Mouse (Mus musculus) spleen, adult 12 weeks (tissue): ENCODE data around the gene Ddx18.
A peak's percentile ranks its signal among the peaks of the same experiment; 100 is the strongest.

Experiments used
- DNase-seq: peaks from one replicate; pipeline ENCODE4 v3.0.0; 2022; ENCODE audit warnings: low spot score

Ddx18 gene

DNA sequence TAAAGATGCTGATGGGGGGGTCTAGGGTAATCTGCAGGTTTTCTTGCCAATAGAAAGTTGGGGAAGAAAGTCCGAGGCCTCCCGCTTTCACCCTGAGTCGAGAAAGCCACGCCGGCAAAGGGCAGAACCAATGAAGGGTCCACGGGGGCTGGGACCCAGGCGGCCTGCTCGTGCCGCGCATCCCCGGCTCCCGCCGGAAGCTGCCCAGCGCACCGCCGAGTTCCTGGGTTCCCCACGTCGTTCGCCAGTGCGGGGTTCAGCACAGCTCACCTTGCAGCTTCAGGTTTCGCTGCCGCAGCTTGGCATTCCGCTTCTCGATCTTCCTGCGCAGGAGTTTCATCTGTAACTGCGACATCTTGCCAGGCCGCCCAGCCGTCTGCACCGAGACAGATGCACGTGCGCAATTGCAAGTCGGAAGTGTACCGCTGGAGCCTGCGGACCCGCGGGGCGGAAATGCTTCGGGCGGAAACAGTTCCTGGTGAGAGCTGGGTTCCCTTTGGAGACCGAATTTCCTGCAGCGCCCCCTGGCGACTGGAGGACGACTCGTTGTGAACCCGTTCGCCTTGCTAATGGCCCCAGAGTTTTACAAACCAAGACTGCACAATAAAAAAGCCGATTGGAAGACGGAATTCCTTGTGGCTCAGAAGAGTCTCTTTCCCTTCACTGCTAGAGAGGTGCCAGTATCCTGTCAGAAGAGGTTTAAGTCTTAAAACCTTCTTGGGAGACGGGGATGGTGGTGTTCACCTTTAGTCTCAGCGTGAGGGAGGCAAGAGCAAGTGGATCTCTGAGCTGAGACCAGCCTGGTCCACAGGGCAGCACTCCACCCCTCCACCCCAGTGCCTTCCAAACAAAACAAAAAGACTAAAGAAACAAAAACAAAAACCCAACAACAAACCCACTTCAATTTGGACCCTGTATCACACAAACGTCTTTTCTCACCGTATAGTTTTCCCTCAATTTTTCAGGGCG is at the start of gene Ddx18:
Gene Ddx18 (minus strand): TSS at position 469 of the 969 bp plus-strand sequence.
- peak; percentile 87 for DNase-seq

DNA sequence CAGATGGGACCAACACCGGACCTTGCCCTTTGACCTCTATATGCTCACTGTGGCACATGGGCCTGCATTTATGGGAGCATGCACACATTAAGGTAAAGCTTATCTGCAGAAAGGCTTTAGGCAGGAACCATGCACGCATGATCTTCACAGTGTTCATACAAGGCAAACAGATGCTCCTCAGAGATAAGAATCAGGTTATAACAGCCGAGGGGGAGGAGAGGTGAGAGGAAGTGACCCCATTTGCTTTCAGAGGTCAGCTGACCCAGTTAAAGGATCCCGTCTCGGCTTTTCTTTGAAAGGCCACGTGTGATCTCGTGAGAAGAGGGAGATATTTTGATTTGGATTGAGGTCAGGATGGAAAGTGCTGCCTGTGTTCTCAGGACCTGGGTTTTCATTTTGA is 40.2 kb upstream of the Ddx18 start:
- DNase-seq = no peak

DNA sequence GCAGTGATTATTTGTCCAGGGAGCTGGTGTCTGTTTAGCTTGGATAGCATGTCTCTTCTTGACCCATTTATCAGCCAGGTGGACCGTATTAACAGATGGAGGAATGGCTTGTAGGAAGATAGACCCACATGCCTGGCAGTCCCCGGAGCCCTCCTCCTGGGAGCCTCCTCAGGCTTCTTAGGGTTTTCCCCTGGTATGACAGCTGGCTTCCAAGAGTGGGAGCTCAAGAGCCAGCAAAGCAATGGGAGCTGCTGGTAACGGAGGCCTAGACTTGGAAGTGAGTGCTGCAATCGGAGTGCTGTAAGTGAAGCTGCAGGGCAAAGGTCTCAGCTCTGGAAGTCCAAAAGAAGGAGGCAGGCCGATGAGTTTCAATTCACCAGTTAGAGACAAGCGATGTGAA is 37.3 kb upstream of the Ddx18 start:
- DNase-seq = no peak

DNA sequence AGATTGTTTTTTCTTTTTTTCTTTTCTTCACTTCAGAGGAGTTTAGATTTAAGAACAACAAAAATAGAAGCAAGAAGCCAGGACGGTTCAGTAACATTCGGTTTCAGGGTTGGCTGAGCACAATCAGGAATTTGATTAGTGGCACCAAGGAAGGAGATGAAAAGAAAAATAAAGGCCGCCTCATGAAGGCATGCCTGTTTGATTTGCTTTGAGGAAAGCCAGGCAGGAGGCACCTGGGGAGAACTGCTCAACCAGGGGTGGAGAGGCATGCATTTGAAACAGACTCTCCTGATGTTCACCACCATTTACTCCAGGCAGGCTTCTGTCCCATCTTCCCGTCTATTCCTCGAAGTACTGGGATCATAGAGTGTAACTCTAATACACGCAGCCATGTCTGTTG is 34.1 kb upstream of the Ddx18 start:
- no peak for DNase-seq

DNA sequence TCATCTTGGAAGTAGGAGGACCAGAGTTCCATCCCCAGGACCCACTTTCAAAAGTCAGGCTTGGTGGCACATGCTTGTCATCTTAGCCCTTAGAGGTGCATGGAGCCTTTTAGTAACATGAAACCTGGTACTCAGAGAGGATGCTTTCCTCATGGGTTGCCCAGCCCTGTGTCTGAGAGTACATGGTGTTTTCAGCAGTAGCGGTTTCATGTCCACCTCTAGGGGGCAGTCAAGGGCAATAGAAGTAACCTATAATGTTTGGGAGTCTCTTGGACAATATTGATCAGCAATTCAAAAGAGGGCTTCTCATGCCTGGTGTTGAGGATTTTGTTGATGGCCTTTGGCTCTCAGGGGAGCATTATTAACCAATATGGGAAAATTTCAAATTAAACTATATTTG is 33.3 kb upstream of the Ddx18 start:
- no peak for DNase-seq

DNA sequence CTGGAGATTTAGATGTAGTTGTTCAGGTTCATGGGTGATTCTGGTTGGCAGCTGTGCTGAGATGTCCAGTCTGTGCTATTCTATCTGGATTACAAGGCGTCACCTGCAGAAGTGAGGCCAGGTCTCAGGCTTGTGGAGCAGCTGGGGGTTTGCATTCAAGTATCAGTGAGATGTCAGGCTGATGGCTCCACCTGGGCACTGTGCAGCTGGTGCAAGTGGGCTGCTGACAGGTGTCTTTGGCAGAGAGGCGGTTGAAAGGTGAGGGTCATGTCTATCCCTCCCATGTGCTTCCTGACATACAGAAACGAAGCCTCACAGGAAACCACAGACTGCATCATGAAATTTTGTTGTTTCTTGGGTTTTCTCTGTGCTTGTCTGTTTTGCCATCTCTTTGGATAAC is 30.6 kb upstream of the Ddx18 start:
- no peak for DNase-seq

DNA sequence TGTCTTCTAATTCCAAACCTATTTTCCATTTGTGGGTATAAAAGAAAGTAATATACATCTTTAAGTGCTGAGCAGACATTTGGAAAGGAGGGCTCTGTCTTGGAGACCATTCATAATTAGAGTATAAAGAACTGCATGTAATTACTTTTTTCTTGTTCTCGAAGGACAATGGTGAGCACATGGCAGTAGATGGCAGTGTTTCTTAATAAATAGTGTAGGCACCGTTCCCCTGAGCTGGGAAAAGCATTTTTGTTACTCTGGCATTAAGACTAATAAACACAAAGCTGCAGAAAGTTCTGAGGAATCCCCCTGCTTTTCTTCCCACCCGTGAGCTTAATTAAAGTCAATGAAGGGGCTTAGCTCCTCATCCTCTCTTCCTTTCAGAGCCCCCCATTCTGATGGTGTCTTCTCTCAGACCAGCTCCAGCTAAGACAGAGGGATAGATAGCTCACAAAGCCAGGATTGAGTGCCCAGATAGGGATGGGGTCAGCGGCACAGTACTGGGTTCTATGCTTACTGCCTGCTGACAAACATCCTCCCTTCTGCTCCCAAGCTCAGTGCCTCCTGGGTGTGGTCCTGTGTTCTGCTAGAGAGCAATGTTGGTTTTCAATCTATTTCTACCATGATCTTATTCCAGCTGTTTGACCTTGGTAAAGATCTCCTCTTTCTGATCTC is 29.3 kb upstream of the Ddx18 start:
- no peak for DNase-seq

DNA sequence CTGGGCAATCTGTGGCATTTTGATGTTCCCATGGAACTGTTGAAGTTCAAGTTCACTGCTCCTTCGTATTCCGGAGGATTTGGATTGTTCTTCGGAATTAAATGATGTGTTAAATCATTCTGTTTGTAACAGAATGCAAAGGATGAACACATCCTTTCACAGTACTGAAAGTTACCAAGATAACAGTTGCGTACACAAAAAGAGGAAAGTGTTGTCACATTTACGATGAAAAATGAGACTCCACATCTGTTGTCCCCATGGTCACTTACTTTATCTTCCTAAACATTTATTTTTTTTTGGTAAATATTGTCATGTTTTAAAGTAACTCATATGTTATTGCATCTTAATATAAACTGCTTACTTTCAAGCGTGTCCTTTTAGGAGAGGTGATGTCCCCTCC is 17.0 kb upstream of the Ddx18 start:
- no peak for DNase-seq

DNA sequence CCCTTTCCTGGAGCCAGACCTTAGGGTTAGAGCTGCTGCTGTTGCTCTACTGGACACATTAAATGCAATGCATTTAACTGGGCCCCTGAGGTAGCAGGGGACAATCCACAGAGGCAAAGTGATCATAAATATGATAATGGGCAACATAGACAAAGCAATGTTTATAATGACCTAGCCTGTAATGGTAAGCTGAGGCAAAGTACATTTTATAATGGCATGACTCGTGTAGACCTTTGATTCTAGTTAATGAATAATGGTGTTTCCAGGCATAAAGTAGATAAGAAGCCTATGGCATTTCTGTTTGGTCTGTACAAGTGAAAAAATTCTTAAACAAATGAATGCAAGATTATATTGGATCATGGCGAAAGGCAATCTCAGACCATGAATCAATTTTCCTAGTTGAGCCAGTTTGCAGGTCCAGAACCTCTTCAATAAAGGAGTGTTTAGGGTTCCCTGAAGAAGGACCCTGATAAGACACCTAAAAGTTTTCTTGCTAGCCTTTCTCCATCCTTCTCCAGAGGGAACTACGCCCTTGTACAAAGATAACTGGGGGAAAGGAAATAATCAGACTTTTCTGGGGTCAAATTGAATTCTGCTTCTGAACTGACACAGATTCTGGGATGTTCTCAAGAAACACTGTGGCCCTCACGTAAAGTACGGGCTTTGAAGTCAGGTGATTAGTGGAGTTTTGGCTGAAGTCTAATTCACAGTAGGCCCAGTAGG is 13.5 kb upstream of the Ddx18 start:
- no peak for DNase-seq

DNA sequence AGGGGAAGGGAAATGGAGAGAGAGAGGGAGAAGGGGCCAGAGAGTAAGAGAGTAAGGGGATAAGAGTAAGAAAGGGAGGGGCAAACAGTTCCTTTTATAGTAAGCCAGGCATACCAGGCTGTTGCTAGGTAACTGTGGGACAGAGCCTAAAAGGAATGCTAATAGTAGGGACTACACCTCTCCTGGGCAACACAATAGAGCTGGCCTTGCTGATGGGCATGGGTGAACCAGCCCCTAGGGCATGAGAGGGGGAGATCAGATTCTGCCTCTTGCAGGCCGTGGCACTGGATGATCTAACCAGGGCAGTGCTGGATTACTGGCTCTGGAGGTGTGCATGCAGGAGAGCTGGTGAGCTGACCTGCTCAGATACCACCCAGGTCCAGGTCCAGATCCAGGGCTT is 9.7 kb upstream of the Ddx18 start:
- DNase-seq = no peak

DNA sequence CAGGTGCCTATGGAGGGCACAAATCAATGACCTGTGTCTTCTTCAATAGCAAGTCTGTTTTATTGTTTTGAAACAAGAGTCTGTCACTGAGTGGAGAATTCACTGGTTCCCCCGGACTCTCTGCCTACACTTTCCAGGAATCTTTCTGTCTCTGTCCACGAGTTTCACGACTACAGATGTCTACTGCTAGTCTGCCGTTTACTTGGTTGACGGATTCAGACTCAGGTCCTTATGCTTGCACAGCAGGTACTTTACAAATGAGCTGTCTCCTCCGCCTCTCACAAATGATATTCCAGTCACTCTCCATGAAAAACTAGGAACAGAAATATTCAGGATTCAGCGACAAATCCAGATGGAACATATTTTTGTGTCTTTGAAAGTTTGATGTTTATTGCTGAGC is 2.7 kb upstream of the Ddx18 start:
- no peak for DNase-seq

DNA sequence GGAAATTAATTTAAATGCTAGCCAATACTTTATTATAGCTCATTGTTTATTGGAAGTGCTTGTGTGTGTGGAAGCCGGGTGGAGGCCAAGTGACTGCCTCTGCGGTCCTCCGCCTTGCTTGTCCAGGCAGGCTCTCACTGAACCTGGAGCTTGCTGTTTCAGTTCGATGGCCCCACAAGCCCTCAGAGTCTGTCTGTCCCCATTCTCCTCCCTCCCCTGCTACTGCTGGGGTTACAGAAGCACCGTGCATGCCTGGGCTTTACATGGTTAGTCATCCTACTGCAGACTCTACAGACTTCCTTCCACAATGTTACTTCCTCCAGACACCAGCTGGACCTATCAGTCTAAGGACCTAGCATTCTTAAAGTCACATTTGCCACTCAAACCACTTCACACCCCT is 9.9 kb downstream of the Ddx18 start:
- DNase-seq = no peak

DNA sequence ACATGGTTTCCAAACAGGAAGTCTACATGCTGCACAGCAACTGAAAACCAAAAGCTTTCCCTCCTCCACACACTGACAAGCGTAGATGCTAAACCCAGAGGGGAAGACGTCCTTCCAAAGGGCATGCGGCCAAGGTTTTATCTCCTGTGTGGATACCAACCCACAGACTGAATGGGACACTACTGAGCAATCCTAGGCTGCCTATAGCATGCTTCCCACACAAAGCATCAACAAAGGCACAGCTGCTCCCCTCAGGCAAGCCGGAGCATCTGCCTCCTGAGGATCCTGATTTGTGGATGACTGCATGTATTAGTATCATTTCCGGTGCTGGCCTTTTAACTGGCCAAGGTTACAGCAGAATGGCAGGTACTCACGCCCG is 16.3 kb downstream of the Ddx18 start:
- DNase-seq = no peak

DNA sequence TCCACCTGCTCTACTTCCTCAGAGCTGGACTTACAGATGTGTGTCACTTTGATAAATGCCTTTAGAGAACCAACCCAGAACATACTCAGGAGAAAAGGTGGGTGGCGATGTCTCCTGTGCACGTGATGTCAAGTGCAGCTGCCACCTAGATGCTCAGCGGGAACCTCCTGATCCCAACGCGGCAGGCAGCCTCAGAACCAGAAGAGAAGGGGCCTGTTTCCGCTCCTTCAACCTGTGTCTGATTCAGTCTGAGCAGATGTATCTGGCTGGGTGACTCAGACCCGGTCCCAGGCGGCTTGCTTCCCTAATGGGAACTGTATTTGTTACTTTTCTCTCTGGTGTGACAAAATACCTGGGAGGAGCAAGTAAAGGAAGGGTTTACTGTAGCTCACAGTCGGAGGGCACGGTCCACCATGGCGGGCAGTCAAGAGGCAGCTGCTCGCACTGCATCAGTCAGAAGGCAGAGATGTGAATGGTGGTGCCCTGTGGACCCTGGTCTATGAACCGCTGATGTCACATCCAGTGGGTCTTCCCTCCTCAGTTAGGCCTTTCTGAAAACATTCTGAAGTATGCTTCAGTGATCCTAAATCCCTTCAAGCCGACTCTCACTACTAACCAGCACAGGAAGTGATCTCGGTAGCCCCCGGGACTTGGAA is 16.9 kb downstream of the Ddx18 start:
- DNase-seq = no peak

DNA sequence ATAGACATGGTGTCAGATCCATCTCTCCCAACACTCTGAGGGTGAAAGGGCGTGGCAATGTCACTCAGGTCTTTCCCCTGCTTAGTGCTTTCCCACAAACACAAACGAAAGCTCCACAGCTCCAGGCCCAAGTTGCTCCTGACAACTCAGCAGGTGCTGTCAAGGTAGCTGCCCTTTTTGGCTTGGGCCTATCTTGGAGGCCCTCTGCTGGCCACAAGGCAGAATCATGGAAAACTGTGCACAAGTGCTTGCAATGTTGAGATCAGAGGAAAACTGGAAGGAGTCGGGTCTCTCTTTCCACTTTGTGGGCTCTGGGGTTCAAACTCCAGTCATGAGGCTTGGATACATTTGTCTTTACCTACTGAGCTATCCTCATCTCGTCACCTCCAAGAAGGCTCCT is 18.3 kb downstream of the Ddx18 start:
- no peak for DNase-seq

DNA sequence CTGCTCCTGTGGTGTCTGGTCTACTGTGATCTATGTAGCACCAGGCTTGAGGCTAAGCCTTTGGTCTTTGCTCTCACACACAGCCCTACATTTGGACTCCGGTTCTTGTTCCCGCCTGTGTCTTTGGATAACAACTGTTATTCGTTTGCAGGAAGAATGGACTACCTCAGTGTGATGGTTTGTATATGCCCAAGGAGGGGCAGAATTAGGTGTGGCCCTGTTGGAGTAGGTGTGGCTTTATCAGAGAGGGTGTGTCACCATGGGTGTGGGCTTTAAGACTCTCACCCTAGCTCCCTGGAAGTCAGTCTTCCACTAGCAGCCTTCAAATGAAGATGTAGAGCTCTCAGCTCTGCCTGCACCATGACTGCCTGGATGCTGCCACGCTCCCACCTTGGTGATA is 19.1 kb downstream of the Ddx18 start:
- no peak for DNase-seq

DNA sequence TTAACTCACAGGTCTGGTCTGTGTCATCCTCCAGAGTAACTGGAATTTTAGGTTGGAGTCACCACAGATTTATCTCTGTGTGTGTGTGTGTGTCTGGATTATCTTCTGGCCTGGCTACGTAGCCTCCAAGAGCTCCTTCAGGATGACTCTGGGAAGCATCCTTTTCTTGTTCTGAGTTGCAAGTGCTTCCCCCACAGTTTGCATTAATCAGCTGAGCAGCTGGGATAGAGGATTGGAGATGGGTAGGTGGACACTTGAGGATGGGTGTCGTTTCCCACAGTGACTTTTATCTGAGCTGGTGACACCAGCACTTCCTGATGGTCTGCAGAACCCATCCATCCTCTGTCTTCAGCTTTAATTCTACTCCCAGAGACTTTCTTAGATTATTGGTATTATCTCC is 20.9 kb downstream of the Ddx18 start:
- no peak for DNase-seq

DNA sequence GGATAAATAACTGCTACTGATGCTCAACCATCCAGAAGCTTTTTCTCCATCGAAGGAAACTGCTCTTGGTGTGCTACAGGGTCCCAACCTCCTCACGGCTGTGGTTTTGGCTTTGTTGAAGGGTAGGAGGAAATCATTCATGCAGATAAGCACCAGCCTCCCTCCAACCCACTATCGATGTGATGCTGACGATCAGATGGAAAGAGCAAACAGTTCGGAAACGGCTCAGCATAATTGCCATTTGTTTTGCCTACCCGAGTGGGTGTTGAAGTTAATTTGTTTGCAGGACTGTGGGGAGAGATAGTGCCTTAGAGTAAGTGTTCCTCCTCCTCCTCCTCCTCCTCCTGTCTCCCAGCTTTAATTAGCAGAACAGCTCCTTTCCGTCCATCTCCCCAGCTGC is 27.4 kb downstream of the Ddx18 start:
- DNase-seq = no peak

DNA sequence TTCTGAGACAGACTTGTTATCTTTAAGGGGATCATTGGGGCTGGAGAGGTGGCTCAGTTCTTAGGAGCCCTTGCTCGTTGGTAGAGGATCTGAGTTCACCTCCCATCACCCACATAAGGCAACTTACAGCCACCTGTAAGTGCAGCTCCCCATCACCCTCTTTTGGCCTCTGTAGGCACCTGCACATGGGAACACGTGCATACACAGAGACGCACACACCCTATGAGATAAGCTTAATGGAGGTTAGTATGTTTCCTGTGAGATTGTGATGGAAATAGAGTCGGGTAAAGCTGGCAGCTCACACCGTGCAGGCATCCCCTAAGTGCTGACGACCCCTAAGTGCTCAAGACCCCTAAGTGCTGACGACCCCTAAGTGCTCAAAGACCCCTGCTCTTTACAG is 36.4 kb downstream of the Ddx18 start:
- no peak for DNase-seq

DNA sequence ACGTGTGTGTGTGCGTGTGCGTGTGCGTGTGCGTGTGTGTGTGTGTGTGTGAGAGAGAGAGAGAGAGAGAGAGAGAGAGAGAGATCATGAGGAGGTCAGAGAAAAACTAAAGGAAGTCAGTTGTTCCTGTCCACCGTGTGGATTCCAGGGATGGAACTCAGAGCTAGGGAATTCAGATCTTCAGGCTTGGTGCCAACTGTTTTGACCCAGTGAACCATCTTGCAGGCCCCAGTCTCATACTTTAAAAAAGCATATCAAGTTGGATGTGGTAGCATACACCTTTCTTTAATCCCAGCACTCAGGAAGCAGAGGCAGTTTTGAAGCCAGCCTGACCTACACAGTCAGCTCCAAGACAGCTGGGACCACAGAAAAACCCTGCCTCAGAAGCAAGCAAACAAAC is 38.5 kb downstream of the Ddx18 start:
- DNase-seq = no peak

DNA sequence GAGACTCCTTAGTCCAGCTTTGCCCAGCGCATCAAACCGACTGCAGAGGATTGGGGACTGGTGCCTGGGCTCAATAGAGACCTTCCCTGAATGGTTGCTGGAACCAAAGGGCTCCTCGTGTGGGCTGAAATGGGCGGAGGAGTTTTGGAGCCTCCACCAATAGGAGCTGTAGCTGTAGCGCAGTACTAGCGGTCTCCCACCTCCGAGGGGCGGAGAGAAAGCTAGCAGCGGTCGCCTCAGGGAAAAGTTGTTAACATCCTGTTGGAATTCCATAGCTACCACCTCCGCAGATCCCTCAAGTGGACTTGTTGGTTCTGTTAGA is 39.4 kb downstream of the Ddx18 start, which contains the start of gene Htr5b:
Gene Htr5b (minus strand): TSS at position 67 of the 322 bp plus-strand sequence.
- no peak for DNase-seq

DNA sequence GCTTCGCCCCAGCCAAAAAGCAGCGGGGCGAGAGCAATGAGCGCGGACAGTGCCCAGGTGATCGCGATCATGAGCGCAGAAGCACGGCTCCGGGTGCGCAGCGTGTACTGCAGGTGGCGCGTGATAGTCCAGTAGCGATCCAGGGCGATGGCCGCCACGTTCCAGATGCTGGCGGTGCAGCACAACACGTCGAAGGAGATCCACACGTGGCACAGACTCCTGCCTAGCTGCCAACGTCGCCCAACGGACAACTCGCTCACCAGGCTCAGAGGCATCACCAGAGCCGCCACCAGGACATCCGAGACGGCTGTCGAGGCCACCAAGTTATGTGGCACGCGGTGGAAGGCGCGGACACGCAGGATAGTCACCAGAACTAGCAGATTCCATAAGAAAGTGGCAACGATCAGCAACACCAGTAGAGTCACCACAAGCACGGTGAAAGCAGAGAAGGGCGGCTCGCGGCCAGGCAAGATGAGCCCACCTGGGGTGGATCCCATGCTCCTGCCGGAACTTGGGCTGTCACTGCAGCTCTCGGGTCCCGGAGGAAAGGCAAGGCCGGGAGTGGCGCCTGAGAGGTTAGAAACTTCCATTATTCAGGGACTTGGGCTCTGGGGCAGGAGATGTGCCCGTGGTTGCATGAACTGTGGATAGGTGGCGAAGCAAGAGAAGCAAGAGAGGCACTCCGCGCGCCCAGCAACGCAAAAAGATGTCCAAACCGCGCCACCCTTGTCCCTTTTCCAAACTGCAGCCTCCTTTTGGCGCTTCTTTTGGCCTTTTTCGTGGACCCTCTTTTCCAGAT is 40.0 kb downstream of the Ddx18 start:
- DNase-seq = no peak
